Mouse (Mus musculus) cerebellum, adult (tissue): ENCODE measurements at regions not wholly inside any gene's neighbourhood (a gene's known extent, or its start where the extent isn't known, plus 50 kb on each side); places are given as distances from the start of the nearest gene placed in this dataset.

Source experiments
- ATAC-seq: cut with Nextera tagmentation; 2 replicates; pipeline ENCODE4 v1.9.2; 2017; ENCODE audit warnings: mild to moderate bottlenecking, moderate library complexity, mixed read lengths; ENCODE audit not compliant: insufficient number of reproducible peaks, low FRiP score, low TSS enrichment

DNA sequence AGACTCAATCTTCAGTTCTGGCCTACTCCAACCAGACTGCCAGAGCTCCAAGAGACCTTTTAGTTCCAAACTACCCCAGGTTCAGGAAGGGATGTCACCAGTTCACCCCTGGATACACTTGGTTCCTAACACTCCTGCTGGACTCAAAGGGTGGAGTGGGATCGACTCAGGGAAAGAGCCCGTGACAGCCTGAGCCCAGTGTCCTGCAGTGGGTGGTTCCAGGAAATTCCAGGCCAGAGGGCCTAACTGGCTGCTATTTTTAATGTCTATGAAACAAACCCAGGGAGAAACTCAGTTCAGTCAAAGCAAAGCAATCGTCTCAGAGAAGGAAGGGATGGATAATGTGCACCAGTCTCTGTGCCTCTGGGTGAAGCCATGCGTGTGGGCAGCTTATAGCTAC lies 124.3 kb upstream of the Foxa2 start:
- no peak; the same call in 1 of the 2 replicates for ATAC-seq

GRCm38 (mm10) chr2:148171699-148172098 lies 124.9 kb upstream of the Foxa2 start:
- ATAC-seq, result 0 out of 2 replicates have a peak, but pooled peaks have one; percentile 31

GRCm38 (mm10) chr2:148175251-148175927 lies 128.6 kb upstream of the Foxa2 start:
- no peak for ATAC-seq

GRCm38 (mm10) chr2:148180245-148180644 lies 133.5 kb upstream of the Foxa2 start:
- ATAC-seq, result no peak

- ATAC-seq, result no peak
Measured at GRCm38 (mm10) chr2:148181518-148181917, 134.7 kb upstream of the Foxa2 start.

DNA sequence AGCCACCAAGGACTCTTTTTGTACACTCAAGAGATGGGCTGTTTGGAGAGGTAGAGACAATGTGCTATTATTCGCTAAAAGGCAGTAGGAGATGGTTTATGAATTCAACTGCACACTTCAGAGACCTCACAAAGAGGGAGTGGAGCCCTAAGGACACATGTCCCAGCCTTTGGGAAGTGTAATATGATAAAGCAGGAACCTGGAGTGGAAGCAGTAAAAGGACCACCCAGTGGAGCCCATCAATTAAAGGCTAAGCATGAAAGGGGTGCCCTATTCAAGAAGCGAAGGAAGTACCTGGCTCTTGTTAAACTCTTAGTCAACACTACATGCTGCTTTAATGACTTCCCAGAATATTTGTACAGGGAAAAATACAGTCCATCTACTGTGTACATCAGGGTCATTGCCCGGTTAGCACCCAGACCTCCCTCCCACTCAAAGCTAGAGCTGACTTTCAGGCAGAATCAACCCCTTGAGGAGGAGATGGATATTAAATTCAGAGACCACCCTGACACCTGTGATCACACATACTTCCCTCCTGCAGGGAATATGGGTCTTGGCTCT lies 135.8 kb upstream of the Foxa2 start:
- no peak for ATAC-seq

GRCm38 (mm10) chr2:148184801-148185212 lies 138.0 kb upstream of the Foxa2 start:
- no peak for ATAC-seq

DNA sequence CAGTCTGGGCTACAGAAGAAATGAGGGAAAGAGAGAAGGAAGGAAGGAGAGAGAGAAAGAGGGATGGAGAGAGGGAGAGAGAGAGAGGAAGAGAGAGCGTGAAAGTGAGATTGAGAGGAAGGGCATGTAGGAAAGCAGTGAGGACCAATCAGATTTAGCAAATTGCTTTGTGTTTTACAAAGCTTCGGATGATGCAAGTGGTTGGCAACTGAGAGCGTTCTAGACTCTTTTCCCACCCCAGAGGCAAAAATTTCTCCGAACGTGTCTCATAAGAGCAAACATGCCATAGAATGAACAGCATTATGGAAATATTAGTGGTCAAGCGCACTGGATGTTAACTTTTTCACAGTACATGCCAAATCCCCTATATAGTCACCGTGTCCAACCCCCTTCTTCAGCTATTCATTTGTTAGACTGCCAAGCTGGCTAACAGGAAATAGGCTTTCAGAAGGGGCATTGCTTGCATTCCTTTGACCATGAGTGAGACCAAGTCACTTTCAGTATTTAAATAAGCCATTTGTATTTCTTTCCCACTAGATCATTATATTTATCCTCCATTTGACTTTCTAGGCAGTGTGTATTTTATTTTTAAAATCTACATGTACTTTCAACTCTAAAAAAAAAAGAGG lies 139.7 kb upstream of the Foxa2 start:
- ATAC-seq, result no peak

DNA sequence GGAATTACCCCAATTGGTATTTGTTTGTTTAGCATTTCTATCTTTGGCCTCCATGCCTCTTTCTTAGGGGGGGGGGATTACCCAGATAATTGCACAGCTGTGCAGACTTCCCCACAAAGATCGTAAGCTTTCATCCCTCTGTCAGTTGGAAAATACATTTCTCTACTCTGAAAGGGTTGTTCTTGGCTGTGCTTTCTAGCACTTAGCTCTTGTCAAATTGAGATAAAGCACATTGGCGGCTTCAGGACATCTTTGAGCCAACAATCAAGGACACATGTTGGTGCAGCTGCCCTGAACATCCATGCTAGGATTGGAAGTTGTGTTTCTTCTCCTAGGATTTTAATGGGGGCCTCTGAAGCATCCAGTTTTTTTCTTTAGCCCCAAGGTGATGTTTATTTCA lies 142.1 kb upstream of the Foxa2 start:
- no peak for ATAC-seq

DNA sequence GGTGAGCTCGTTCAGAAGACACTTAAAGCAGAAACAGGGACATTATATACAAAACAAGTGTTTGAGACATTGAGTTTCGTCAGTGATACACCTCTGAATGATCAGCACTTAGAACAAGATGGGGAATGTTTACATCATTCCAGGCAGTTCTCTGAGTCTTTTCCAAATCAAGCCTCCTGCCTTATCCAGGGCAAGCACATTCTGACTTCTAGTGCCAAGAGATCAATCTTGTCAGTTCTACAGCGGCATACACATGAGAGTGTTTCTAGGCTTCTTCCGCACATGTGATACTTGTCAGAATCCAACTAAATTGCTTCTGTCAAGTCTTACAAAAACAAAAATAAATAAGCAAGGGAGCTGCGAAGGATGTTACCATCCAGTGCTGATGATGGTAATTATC lies 142.5 kb upstream of the Foxa2 start:
- ATAC-seq, result no peak

GRCm38 (mm10) chr2:148192946-148193345 lies 146.2 kb upstream of the Foxa2 start:
- ATAC-seq, result no peak

GRCm38 (mm10) chr2:148197375-148198015 lies 150.7 kb upstream of the Foxa2 start:
- no peak for ATAC-seq

DNA sequence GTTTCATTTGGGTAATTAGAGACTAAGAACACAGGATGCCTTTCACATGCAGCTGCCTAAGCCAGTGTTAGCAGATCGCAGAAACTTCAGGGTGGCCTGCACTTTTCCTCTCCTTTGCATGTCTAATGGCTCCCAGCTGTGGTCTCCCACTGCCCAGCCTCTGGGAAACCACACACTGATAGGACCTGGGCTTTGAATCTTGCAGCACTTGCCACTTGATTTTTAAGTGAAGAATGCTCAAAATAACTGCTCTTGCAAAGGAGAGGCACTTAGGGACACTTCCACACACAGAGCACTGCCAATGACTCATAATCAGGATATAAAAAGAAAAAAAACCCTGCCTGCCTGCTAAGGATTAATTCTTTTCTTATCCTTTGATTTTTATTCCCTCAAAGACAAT lies 159.9 kb upstream of the Foxa2 start:
- ATAC-seq, result no peak

DNA sequence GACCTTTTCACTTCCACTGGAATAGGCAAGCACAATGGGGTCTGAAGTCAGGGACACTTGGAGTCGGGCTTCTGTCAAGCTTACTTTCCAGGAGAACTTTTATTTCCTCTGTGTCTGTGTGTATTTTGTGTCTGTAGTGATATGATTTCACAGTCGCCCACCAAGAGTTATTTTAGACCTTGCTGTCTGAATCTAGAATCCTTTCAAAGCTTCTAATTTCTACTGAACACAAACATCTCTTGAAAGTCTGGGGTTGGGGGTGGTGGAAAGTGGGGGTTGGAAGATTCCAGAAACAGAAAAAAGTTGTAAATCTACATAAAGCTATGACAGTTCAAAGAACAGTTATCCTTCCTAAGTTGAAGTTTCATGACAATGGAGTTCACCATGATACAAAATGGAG lies 164.0 kb upstream of the Foxa2 start:
- ATAC-seq, result no peak

- no peak for ATAC-seq
Measured at GRCm38 (mm10) chr2:148217136-148217535, 170.4 kb upstream of the Foxa2 start.

DNA sequence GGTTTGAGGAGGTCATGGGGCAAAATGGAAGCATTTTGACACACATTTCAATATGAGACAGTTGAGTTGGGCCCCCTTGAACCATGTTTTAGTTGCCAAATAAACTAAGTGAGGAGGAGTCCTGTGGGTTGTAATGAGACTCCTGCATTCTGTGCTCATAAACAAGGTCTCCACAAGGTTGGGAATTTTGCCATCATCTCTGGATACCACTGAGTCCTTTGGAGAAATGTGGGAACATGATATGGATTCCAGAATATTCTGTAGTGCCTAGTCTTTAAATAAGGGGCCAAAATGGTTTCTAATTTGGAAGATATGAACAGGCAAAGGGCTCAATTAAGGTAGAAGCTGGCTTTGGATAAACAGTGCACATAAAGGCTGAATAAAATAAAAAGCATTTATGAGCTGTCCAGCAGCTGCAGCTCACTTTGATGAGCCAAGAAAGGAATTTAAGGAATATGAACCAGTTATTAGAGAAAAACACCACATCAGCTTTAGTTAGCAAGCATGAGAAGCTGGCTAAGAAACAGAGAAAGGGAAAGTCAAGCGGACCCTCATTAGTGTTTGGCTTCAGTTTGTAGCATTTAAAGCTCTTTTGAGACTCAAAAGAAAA lies 161.3 kb upstream of the Sstr4 start:
- ATAC-seq, result no peak

DNA sequence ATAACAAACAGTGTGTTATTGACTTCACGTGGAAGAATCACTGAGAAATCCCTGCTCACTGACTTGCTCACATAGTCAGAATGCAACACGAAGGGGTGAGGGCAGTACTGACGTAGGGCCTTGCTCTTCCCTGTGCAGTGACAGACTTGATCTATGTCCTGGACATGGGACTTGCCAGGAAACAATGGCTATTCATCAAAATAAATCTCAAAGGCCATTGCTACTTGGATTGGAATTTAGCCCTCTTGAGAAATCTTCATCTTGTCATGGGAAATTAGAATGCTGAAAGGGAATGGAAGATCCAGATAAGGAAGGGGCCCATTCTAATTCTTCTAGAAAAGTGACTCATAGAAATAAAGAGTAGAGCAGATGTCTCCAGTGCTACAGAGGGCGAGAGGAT lies 158.0 kb upstream of the Sstr4 start:
- no peak for ATAC-seq

- ATAC-seq, result no peak
Measured at GRCm38 (mm10) chr2:148239046-148239445, 156.1 kb upstream of the Sstr4 start.

DNA sequence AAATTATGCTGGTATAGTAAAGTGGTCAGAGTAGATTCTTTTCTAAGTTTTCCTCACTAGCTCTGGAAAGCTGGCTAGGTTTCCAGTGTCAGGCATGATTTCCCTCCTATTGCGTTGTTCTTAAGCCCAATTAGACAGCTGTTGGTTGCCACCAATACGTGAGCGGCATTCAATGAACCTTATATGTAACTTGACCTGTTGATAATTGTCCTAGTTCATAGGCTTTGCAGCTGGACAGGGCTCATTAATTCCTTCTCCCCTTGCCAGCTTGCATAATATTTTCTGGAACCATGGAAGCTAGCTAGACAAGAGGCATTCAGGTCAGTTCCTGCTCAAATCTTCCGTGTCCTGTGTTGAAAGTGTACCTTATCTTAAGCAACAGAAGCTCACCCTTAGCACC lies 152.9 kb upstream of the Sstr4 start:
- no peak for ATAC-seq

GRCm38 (mm10) chr2:148245575-148245974 lies 149.6 kb upstream of the Sstr4 start:
- ATAC-seq, result no peak

DNA sequence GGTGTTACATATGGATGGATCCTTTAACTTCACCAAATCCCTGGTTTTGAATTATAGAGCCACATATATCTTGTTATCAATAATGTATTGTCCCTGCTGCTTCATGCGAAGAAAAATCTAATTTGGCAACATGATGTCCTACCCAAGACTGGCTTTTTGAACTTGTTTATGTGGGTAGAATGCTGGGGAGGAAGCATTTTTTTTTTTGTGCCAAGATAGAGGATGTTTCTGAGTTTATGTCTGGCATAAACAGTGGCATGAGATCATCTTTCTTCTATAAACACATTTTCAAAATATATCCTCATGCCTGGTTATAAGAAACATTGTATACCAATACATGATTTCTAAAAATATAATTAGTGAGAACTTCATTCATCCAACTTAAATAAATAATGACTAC lies 144.2 kb upstream of the Sstr4 start:
- ATAC-seq, result no peak
